Mouse (Mus musculus): ENCODE results near the gene Tead1. TPM values are rescaled to one million over a fixed set of nuclear protein-coding genes. Genes with fewer than 3 reads are reported as not detected.
"Not testable (repeated sequence)": the region's sequence is repeated elsewhere in the genome, so short reads cannot be mapped to it uniquely, and the experiment has no call there.

Tead1 gene
- polyA plus RNA-seq, 1 experiment: 210 TPM

DNA sequence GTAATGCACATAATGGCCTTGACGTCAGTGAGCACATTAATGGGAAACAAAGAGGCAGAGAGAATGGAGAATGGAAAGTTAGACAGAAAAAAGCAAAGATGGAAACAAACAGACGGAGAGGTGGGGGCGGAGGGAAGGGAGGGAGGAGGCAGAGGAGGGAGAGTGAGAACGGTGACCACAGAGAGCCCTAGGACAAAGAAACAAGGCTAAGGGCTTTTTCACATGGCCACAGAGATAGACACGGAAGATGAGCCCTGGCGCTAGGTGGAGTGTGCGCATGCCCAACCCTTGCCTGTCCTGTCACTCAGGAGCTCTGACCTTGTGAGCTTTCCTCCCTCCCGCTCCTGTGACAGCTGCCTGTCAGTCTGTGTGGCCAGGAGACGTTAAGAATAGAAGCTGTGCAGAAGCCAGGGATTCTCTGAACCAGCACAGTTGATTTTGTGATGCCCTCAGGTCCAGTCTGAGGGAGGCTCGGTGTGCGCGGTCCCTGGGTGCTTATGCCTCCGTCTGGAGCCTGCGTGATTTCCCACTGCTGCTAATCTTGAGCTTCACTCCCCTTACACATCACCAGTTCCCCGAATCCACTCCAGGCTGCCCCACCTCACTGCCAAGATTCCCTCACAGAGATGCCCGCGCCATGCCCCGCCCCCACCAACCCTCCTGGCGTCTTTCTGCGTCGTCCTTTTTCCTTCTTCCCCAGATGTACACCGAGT is 239.3 kb downstream of the Tead1 start:
- H3K27me3 ChIP-seq (ENCODE audit: control insufficient read depth, insufficient read depth, low read length, poor library complexity, severe bottlenecking): no peaks in the 10 kb centered on the region
- H3K36me3 ChIP-seq (ENCODE audit: control insufficient read depth, insufficient read depth, low read length, poor library complexity, severe bottlenecking): no peaks in the 10 kb centered on the region
- H3K27ac ChIP-seq (ENCODE audit: insufficient read depth, low read length): no peak overlapping the region
- H3K9me3 ChIP-seq (replicated peaks; ENCODE audit: control insufficient read depth, insufficient read depth, low read length, poor library complexity, severe bottlenecking): no peaks in the 10 kb centered on the region
- TF ChIP-seq EP300 (IDR thresholded peaks at IDR 0.05; ENCODE audit: insufficient read depth, low read depth, low read length) (no peak), POLR2A (IDR thresholded peaks at IDR 0.05; ENCODE audit: insufficient read depth, low read length) (no peak), CTCF (IDR thresholded peaks at IDR 0.05; ENCODE audit: low read depth, low read length) (no peak)
- no peak overlapping the region for H3K9ac ChIP-seq (ENCODE audit: low read depth, poor library complexity, severe bottlenecking)
- H3K4me1 ChIP-seq (ENCODE audit: control insufficient read depth, insufficient read depth, low read length): no peaks in the 10 kb centered on the region
- H3K4me3 ChIP-seq (ENCODE audit: low read depth, low read length): no peak overlapping the region

DNA sequence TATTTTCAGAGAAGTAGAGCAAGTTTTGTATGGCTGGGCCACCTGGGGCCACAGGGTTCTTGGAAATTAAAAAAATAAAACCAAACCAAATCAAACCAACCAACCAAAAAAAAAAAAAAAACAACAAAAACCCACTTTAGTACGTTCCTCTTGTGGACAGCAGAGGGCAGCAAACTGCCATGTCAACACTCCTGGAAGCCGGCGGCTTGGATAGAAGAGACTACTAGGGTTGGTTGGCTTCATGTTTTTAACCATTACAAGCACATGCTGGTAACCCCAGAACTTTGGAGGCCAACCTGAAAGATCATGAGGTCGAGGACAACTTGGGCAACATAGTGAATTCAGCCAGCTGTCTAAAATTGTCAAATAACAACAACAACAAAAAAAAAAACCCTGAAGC is 240.7 kb downstream of the Tead1 start:
- no peak overlapping the region for H3K9ac ChIP-seq (ENCODE audit: low read depth, poor library complexity, severe bottlenecking)
- H3K9me3 ChIP-seq (replicated peaks; ENCODE audit: control insufficient read depth, insufficient read depth, low read length, poor library complexity, severe bottlenecking): no peaks in the 10 kb centered on the region
- H3K4me1 ChIP-seq (ENCODE audit: control insufficient read depth, insufficient read depth, low read length): no peaks in the 10 kb centered on the region
- no peak overlapping the region for H3K4me3 ChIP-seq (ENCODE audit: low read depth, low read length)
- TF ChIP-seq CTCF (IDR thresholded peaks at IDR 0.05; ENCODE audit: low read depth, low read length) (peak; percentile 63), POLR2A (IDR thresholded peaks at IDR 0.05; ENCODE audit: insufficient read depth, low read length) (no peak), EP300 (IDR thresholded peaks at IDR 0.05; ENCODE audit: insufficient read depth, low read depth, low read length) (no peak)
- no peaks in the 10 kb centered on the region for H3K36me3 ChIP-seq (ENCODE audit: control insufficient read depth, insufficient read depth, low read length, poor library complexity, severe bottlenecking)
- no peak overlapping the region for H3K27ac ChIP-seq (ENCODE audit: insufficient read depth, low read length)
- no peaks in the 10 kb centered on the region for H3K27me3 ChIP-seq (ENCODE audit: control insufficient read depth, insufficient read depth, low read length, poor library complexity, severe bottlenecking)

DNA sequence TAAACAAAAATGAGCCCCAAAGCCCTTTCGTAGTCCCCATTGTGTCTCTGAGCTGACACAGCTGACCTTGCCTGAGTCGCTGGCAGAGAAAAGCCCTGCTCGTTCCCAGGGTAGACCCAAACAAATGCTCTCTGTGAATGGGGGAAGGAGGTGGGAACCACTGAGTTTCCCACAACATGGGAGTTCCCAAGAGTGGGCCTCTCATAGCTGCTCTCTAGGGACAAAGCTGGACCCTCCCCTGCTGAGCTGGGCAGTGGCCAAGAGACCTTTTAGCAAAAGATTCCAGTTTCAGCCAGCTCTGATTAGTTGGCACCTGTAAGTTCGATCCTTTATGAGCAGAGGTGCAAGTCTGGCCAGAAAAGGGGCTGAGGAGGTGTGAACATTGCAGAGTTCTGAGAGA is 243.7 kb downstream of the Tead1 start:
- Histone ChIP-seq H3K9ac (ENCODE audit: low read depth, poor library complexity, severe bottlenecking) (no peak overlapping the region), H3K36me3 (ENCODE audit: control insufficient read depth, insufficient read depth, low read length, poor library complexity, severe bottlenecking) (no peaks in the 10 kb centered on the region), H3K4me1 (ENCODE audit: control insufficient read depth, insufficient read depth, low read length) (no peaks in the 10 kb centered on the region), H3K4me3 (ENCODE audit: low read depth, low read length) (no peak overlapping the region), H3K27me3 (ENCODE audit: control insufficient read depth, insufficient read depth, low read length, poor library complexity, severe bottlenecking) (no peaks in the 10 kb centered on the region), H3K9me3 (replicated peaks; ENCODE audit: control insufficient read depth, insufficient read depth, low read length, poor library complexity, severe bottlenecking) (no peaks in the 10 kb centered on the region), H3K27ac (ENCODE audit: insufficient read depth, low read length) (no peak overlapping the region)
- no peak for TF ChIP-seq POLR2A (IDR thresholded peaks at IDR 0.05; ENCODE audit: insufficient read depth, low read length)
- no peak for TF ChIP-seq EP300 (IDR thresholded peaks at IDR 0.05; ENCODE audit: insufficient read depth, low read depth, low read length)
- no peak for TF ChIP-seq CTCF (IDR thresholded peaks at IDR 0.05; ENCODE audit: low read depth, low read length)

- Histone ChIP-seq H3K27me3 (ENCODE audit: control insufficient read depth, insufficient read depth, low read length, poor library complexity, severe bottlenecking) (no peaks in the 10 kb centered on the region), H3K4me3 (ENCODE audit: low read depth, low read length) (no peak overlapping the region), H3K36me3 (ENCODE audit: control insufficient read depth, insufficient read depth, low read length, poor library complexity, severe bottlenecking) (no peaks in the 10 kb centered on the region), H3K4me1 (ENCODE audit: control insufficient read depth, insufficient read depth, low read length) (no peaks in the 10 kb centered on the region), H3K27ac (ENCODE audit: insufficient read depth, low read length) (no peak overlapping the region), H3K9ac (ENCODE audit: low read depth, poor library complexity, severe bottlenecking) (no peak overlapping the region), H3K9me3 (replicated peaks; ENCODE audit: control insufficient read depth, insufficient read depth, low read length, poor library complexity, severe bottlenecking) (no peaks in the 10 kb centered on the region)
- TF ChIP-seq EP300 (IDR thresholded peaks at IDR 0.05; ENCODE audit: insufficient read depth, low read depth, low read length) (no peak), CTCF (IDR thresholded peaks at IDR 0.05; ENCODE audit: low read depth, low read length) (no peak), POLR2A (IDR thresholded peaks at IDR 0.05; ENCODE audit: insufficient read depth, low read length) (no peak)
Measured at GRCm38 (mm10) chr7:112923712-112924111, 244.6 kb downstream of the Tead1 start.

GRCm38 (mm10) chr7:112930669-112931068 is 251.6 kb downstream of the Tead1 start:
- Histone ChIP-seq H3K9me3 (replicated peaks; ENCODE audit: control insufficient read depth, insufficient read depth, low read length, poor library complexity, severe bottlenecking) (no peaks in the 10 kb centered on the region), H3K27me3 (ENCODE audit: control insufficient read depth, insufficient read depth, low read length, poor library complexity, severe bottlenecking) (no peaks in the 10 kb centered on the region), H3K4me1 (ENCODE audit: control insufficient read depth, insufficient read depth, low read length) (no peaks in the 10 kb centered on the region), H3K27ac (ENCODE audit: insufficient read depth, low read length) (no peak overlapping the region), H3K4me3 (ENCODE audit: low read depth, low read length) (no peak overlapping the region), H3K36me3 (ENCODE audit: control insufficient read depth, insufficient read depth, low read length, poor library complexity, severe bottlenecking) (no peaks in the 10 kb centered on the region), H3K9ac (ENCODE audit: low read depth, poor library complexity, severe bottlenecking) (no peak overlapping the region)
- TF ChIP-seq EP300 (IDR thresholded peaks at IDR 0.05; ENCODE audit: insufficient read depth, low read depth, low read length): no peak
- TF ChIP-seq CTCF (IDR thresholded peaks at IDR 0.05; ENCODE audit: low read depth, low read length): no peak
- TF ChIP-seq POLR2A (IDR thresholded peaks at IDR 0.05; ENCODE audit: insufficient read depth, low read length): no peak

DNA sequence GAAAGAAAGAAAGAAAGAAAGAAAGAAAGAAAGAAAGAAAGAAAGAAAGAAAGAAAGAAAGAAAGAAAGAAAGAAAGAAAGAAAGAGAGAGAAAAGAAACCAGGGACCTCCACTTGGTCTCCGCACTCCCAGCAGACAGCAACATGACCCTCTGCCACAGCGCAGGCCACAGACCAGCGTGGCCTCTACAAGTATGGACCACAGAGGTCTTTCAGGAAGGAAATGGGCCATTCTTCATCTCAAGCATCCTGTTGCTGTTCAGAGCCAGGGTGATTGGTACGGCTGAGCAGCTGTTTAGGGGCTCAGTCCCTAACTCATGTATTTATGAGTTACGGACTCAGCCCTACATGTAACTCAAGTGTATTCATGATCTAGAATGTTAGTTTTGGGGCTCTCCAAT is 256.8 kb downstream of the Tead1 start:
- not testable (repeated sequence) for H3K36me3 ChIP-seq (ENCODE audit: control insufficient read depth, insufficient read depth, low read length, poor library complexity, severe bottlenecking); H3K27ac ChIP-seq (ENCODE audit: insufficient read depth, low read length); H3K9me3 ChIP-seq (replicated peaks; ENCODE audit: control insufficient read depth, insufficient read depth, low read length, poor library complexity, severe bottlenecking); H3K4me1 ChIP-seq (ENCODE audit: control insufficient read depth, insufficient read depth, low read length); H3K27me3 ChIP-seq (ENCODE audit: control insufficient read depth, insufficient read depth, low read length, poor library complexity, severe bottlenecking); H3K4me3 ChIP-seq (ENCODE audit: low read depth, low read length); H3K9ac ChIP-seq (ENCODE audit: low read depth, poor library complexity, severe bottlenecking)
